Mouse (Mus musculus): ENCODE measurements around the gene Olfr5.
"Not testable (repeated sequence)": the region's sequence is repeated elsewhere in the genome, so short reads cannot be mapped to it uniquely, and the experiment has no call there.

Olfr5 gene

DNA sequence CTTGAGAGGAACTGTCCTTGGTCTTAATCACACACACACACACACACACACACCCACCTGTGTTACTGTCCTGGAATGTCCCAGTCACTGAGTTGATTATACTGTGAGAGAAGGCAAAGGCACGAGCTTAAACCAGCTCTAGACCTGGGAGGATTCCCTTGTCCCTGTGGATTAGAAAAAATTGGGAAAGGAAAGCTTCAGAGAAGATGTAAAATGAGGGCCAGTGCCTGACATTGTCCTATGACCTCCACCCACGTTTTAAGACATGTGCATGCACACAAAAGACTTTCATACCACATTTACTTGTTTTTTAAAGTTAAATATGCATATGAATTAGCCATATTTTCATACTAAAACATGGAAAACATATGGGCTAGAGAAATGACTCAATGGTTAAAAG, at the start of gene Olfr5:
TSS of gene Olfr5 (minus strand) at position 101 of the 400 bp plus-strand sequence.
- no peak for DNase-seq

DNA sequence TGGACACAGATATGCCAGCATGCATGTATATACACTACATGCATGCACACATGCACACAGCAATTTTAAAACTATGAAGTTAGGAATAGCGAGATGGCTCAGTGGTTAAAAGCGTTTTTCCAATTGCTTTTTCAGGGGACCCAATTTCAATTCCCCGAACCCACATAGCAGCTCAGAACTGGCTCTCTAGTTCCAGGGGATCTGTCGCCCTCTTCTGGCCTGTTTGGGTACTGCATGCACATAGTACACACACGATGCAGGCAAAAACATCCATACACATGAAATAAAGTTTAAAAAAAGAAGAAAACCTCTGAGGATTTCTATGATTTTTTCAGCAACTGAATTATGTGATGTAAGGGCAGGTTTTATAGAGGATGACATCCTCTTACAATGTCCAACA, 39.4 kb upstream of the Olfr5 start:
- no peak for DNase-seq

GRCm38 (mm10) chr7:6525001-6525400, 38.3 kb upstream of the Olfr5 start:
- DNase-seq, result no peak

- DNase-seq, result no peak
Measured at GRCm38 (mm10) chr7:6522850-6523249, 36.1 kb upstream of the Olfr5 start, which contains the start of gene Olfr1349. Olfr1349 (minus strand) TSS chr7:6522950.

DNA sequence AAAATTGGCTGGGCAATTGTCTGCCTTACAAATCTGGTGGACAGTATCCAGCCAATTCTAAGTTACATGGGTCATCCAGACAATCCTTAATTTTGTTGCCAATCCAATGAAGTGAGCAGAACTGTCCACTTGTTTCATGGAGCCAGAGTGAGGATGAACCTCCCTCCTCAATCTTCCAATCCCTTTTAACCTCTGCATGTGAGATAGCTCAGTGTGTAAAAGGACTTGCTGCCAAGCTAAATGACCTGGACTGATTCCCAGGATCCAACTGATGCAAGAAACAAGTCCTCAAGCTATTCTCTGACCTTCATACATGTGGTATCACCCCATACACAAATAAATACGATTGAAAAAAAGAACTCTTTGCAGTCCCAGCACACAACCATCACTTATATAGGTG, 34.9 kb upstream of the Olfr5 start:
- DNase-seq, result no peak

GRCm38 (mm10) chr7:6508648-6509047, 21.9 kb upstream of the Olfr5 start, which contains the start of gene Olfr1348:
Olfr1348 (minus strand) TSS chr7:6508748.
- DNase-seq, result no peak

DNA sequence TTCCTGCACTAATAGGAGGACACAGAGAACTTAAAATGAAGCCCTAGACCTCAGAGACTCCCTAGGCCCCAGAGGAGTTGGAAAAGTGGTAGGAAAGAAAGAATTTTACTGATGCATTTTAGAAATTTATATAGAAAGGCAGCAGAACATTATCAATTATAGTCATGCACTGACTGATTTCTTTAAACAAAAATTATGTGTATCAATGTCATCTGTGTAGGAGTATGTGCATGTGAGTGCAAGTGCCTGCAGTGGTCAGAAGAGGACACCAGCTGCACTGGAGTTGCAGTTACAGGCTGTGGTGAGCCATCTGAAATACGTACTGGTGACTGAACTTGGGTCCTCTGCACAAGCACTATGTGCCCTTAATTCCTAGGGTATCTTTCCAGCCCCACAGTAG, 12.9 kb upstream of the Olfr5 start, which contains the start of gene Olfr1347:
TSS of gene Olfr1347 (minus strand) at position 101 of the 400 bp plus-strand sequence.
- no peak for DNase-seq

GRCm38 (mm10) chr7:6477633-6478032, 9.1 kb downstream of the Olfr5 start:
- DNase-seq, result not testable (repeated sequence)

DNA sequence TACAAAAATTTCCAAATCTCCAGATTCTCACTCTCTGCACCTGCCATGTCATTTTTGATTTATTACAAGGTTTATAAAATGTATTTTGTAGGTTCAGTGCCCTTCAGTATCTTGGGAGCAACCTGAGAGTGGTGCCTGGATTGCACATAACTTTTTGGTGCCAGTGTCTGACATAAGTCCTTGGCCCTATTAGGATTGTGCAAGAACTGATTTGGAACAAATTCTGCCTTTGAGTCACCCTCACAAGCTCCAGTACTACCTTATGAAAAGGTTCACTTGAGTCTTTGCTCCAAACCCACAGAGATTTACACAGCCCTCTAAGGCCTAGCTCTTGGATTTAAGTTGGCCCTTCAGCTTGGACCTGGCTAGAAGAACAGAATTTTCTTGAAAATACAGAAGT, 19.8 kb downstream of the Olfr5 start, which contains the start of gene Olfr1346:
TSS of gene Olfr1346 (plus strand) at position 151 of the 400 bp plus-strand sequence.
- no peak for DNase-seq

- no peak for DNase-seq
Measured at GRCm38 (mm10) chr7:6456399-6456798, 30.3 kb downstream of the Olfr5 start.

GRCm38 (mm10) chr7:6455868-6456267, 30.9 kb downstream of the Olfr5 start, which contains the start of gene Olfr1336:
Olfr1336 (plus strand) TSS chr7:6456168.
- no peak for DNase-seq

GRCm38 (mm10) chr7:6447771-6448170, 39.0 kb downstream of the Olfr5 start:
- no peak for DNase-seq

- no peak for DNase-seq
Measured at GRCm38 (mm10) chr7:6441173-6441572, 45.6 kb downstream of the Olfr5 start.

- no peak for DNase-seq
Measured at GRCm38 (mm10) chr7:6438388-6438787, 48.4 kb downstream of the Olfr5 start, which contains the start of gene Olfr1344. Olfr1344 (plus strand) TSS chr7:6438688.

DNA sequence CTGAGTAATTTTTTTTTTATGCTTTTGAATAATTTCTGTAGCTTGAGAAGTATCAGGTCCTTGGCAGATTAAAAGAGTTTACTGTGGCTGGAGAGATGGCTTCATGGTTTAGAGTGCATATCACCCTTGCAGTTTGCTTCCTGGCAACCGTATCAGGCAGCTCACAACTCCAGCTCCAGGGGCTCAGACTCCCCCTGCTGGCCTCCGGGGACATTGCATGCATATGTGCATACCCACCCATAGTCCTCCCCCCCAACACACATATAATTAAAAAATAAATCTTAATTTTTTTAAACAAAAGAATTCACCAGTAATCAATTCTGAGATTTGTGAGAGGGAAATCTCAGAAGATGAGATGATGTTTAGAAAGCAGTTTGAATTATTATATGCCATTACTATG, 56.4 kb downstream of the Olfr5 start:
- no peak for DNase-seq

- no peak for DNase-seq
Measured at GRCm38 (mm10) chr7:6429381-6429780, 57.4 kb downstream of the Olfr5 start.
